Mouse (Mus musculus): ENCODE results near the gene Efna5.

DNA sequence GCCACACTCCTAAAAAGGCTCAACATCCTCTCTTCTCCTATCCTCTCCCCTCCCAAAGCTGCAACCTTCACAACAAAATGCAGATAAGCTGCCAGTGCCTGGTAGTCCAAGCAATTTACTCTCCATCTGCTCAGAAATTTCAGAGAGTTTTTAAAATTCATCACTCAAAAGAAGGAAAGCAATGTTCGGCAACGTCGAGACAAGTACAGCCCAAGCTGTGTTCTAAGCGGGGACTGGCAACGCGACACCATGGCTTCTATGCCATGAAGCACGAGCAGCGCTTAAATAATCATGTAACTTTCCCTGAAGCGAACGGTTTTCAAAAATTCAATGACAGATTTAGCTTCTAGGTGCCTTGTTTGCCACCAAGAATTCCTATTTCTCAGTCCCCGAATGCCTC is 59.9 kb downstream of the Efna5 start:
- TF ChIP-seq CTCF (IDR thresholded peaks at IDR 0.05; ENCODE audit: borderline replicate concordance, insufficient read depth, low read length) = no peak
- TF ChIP-seq POLR2A (IDR thresholded peaks at IDR 0.05; ENCODE audit: low read depth, low read length) = no peak
